Mouse (Mus musculus) neural tube, embryonic 15.5 days (tissue): ENCODE measurements around the gene Galc. TPM values are rescaled to one million over a fixed set of nuclear protein-coding genes. Genes with fewer than 3 reads are reported as not detected.
"Not testable (repeated sequence)": the region's sequence is repeated elsewhere in the genome, so short reads cannot be mapped to it uniquely, and the experiment has no call there.

Experiments used
- ATAC-seq: fragments of 200-750 bp; cut with Nextera tagmentation; 2 replicates; pipeline ENCODE4 v1.8.0; 2017; ENCODE audit warnings: mild to moderate bottlenecking, moderate TSS enrichment, moderate library complexity; ENCODE audit not compliant: low FRiP score
- H3K27ac ChIP-seq: fragments of 300-500 bp; sonication (generic); replicated peaks from 2 replicates; pipeline ENCODE4 v1.5.1; 2015; ENCODE audit warnings: mild to moderate bottlenecking, inconsistent platforms
- H3K27me3 ChIP-seq: fragments of 300-500 bp; sonication (generic); replicated peaks from 2 replicates; pipeline ENCODE4 v1.6.1; 2015; ENCODE audit warnings: inconsistent platforms
- H3K36me3 ChIP-seq: fragments of 300-500 bp; sonication (generic); 2 replicates; pipeline ENCODE4 v1.6.1; 2015; ENCODE audit warnings: inconsistent platforms
- H3K4me1 ChIP-seq: fragments of 300-500 bp; sonication (generic); 2 replicates; pipeline ENCODE4 v1.6.1; 2015; ENCODE audit warnings: inconsistent platforms
- H3K4me2 ChIP-seq: fragments of 300-500 bp; sonication (generic); 2 replicates; pipeline ENCODE4 v1.6.1; 2015; ENCODE audit warnings: inconsistent platforms, mild to moderate bottlenecking, moderate library complexity
- H3K4me3 ChIP-seq: fragments of 300-500 bp; sonication (generic); replicated peaks from 2 replicates; pipeline ENCODE4 v1.5.1; 2015; ENCODE audit warnings: mild to moderate bottlenecking, inconsistent platforms
- H3K9ac ChIP-seq: fragments of 300-500 bp; sonication (generic); replicated peaks from 2 replicates; pipeline ENCODE4 v1.6.1; 2015; ENCODE audit warnings: mild to moderate bottlenecking, inconsistent platforms
- H3K9me3 ChIP-seq: fragments of 300-500 bp; sonication (generic); replicated peaks from 2 replicates; pipeline ENCODE4 v1.6.1; 2016; ENCODE audit warnings: inconsistent platforms
- WGBS: fragments of 180-500 bp; shearing (Covaris S2); methylation state at CpG from one replicate; pipeline ENCODE4 v1.1.7; 2015; ENCODE audit warnings: mixed read lengths; 5-methylcytosine and 5-hydroxymethylcytosine counted together
- polyA plus RNA-seq: library from polyadenylated mRNA; unstranded; fragments of >200 nt; fragmentation: Nextera tagmentation; extraction: Ambion mirVana; gene quantifications from 2 replicates; pipeline ENCODE4 v1.2.1, GENCODE M21; 2015

Galc gene
- polyA plus RNA-seq, 1 experiment from 2014 or later, result 10.5 TPM

GRCm38 (mm10) chr12:98249671-98250070, 9.6 kb downstream of the Galc start:
- H3K9me3 ChIP-seq, result no peaks in the 10 kb centered on the region
- WGBS, result 86% methylated on average over 3 of the region's 3 CpGs
- no peaks in the 10 kb centered on the region for H3K27me3 ChIP-seq

GRCm38 (mm10) chr12:98246835-98247234, 12.4 kb downstream of the Galc start:
- Histone ChIP-seq H3K4me1 (no peaks in the 10 kb centered on the region), H3K9me3 (no peaks in the 10 kb centered on the region), H3K9ac (no peak overlapping the region), H3K4me2 (no peak overlapping the region), H3K4me3 (no peak overlapping the region), H3K36me3 (peaks cover 6% of the 10 kb centered on the region; the same call in 1 of the 2 replicates), H3K27ac (no peak overlapping the region), H3K27me3 (no peaks in the 10 kb centered on the region)
- 87% methylated on average over 4 of the region's 4 CpGs for whole genome bisulfite sequencing
- ATAC-seq, result no peak

More at GRCm38 (mm10) chr12:98249671-98250070, 9.6 kb downstream of the Galc start:
- Histone ChIP-seq H3K36me3 (peaks cover 5% of the 10 kb centered on the region; the same call in 1 of the 2 replicates), H3K9ac (no peak overlapping the region), H3K4me3 (no peak overlapping the region), H3K4me1 (no peaks in the 10 kb centered on the region), H3K4me2 (no peak overlapping the region), H3K27ac (no peak overlapping the region)
- no peak for ATAC-seq

- Histone ChIP-seq H3K9ac (no peak overlapping the region), H3K27ac (no peak overlapping the region), H3K4me1 (no peaks in the 10 kb centered on the region), H3K4me2 (no peak overlapping the region), H3K4me3 (no peak overlapping the region), H3K27me3 (no peaks in the 10 kb centered on the region), H3K36me3 (peaks cover 3% of the 10 kb centered on the region; the same call in 1 of the 2 replicates), H3K9me3 (no peaks in the 10 kb centered on the region)
- WGBS, result 96% methylated on average over 5 of the region's 5 CpGs
- no peak for ATAC-seq
Observed at GRCm38 (mm10) chr12:98244865-98245264, 14.4 kb downstream of the Galc start.

- H3K4me3 ChIP-seq, result no peak overlapping the region
- no peak overlapping the region for H3K4me2 ChIP-seq
- no peaks in the 10 kb centered on the region for H3K4me1 ChIP-seq
- H3K27me3 ChIP-seq, result no peaks in the 10 kb centered on the region
- no peak for ATAC-seq
- no peak overlapping the region for H3K9ac ChIP-seq
- peaks cover 3% of the 10 kb centered on the region; the same call in 1 of the 2 replicates for H3K36me3 ChIP-seq
- no peak overlapping the region for H3K27ac ChIP-seq
- 89% methylated on average over 4 of the region's 4 CpGs for WGBS
- H3K9me3 ChIP-seq, result no peaks in the 10 kb centered on the region
Observed at GRCm38 (mm10) chr12:98244161-98244560, 15.1 kb downstream of the Galc start.

- WGBS, result 89% methylated on average over 6 of the region's 6 CpGs
- not testable (repeated sequence) for H3K27ac ChIP-seq, H3K4me3 ChIP-seq, H3K27me3 ChIP-seq, H3K9me3 ChIP-seq, H3K4me1 ChIP-seq, H3K9ac ChIP-seq, ATAC-seq, H3K36me3 ChIP-seq, H3K4me2 ChIP-seq
Observed at GRCm38 (mm10) chr12:98238478-98238877, 20.8 kb downstream of the Galc start.

GRCm38 (mm10) chr12:98227037-98227436, 32.2 kb downstream of the Galc start:
- no peak for ATAC-seq
- WGBS, result 93% methylated on average over 2 of the region's 2 CpGs
- H3K9me3 ChIP-seq, result no peaks in the 10 kb centered on the region
- no peak overlapping the region for H3K4me3 ChIP-seq
- no peak overlapping the region for H3K9ac ChIP-seq
- no peaks in the 10 kb centered on the region for H3K4me1 ChIP-seq
- H3K27ac ChIP-seq, result no peak overlapping the region
- H3K27me3 ChIP-seq, result no peaks in the 10 kb centered on the region
- H3K36me3 ChIP-seq, result peaks cover 6% of the 10 kb centered on the region
- H3K4me2 ChIP-seq, result no peak overlapping the region

- ATAC-seq, result no peak
- H3K9me3 ChIP-seq, result no peaks in the 10 kb centered on the region
- no peak overlapping the region for H3K27ac ChIP-seq
- no peak overlapping the region for H3K4me2 ChIP-seq
- H3K27me3 ChIP-seq, result no peaks in the 10 kb centered on the region
- H3K36me3 ChIP-seq, result peaks cover 4% of the 10 kb centered on the region
- H3K4me3 ChIP-seq, result no peak overlapping the region
- no peak overlapping the region for H3K9ac ChIP-seq
- WGBS, result 93% methylated on average over 5 of the region's 5 CpGs
- H3K4me1 ChIP-seq, result no peaks in the 10 kb centered on the region
Observed at GRCm38 (mm10) chr12:98223286-98223685, 36.0 kb downstream of the Galc start.

GRCm38 (mm10) chr12:98216432-98216831, 42.8 kb downstream of the Galc start:
- no peaks in the 10 kb centered on the region for H3K9me3 ChIP-seq
- H3K4me2 ChIP-seq, result peak overlapping the region; percentile 20; the same call in 1 of the 2 replicates
- ATAC-seq, result peak; percentile 47; the same call in 1 of the 2 replicates
- 63% methylated on average over 11 of the region's 11 CpGs for WGBS
- H3K9ac ChIP-seq, result no peak overlapping the region
- H3K27ac ChIP-seq, result no peak overlapping the region
- no peak overlapping the region for H3K4me3 ChIP-seq
- H3K36me3 ChIP-seq, result no peaks in the 10 kb centered on the region
- peaks cover 6% of the 10 kb centered on the region; the same call in 1 of the 2 replicates for H3K4me1 ChIP-seq
- no peaks in the 10 kb centered on the region for H3K27me3 ChIP-seq

- Histone ChIP-seq H3K4me3 (no peak overlapping the region), H3K36me3 (no peaks in the 10 kb centered on the region; the same call in 1 of the 2 replicates), H3K27ac (no peak overlapping the region), H3K27me3 (no peaks in the 10 kb centered on the region), H3K4me1 (peaks cover 6% of the 10 kb centered on the region; the same call in 1 of the 2 replicates), H3K4me2 (no peak overlapping the region), H3K9me3 (no peaks in the 10 kb centered on the region), H3K9ac (no peak overlapping the region)
- ATAC-seq, result no peak
- 76% methylated on average over 6 of the region's 6 CpGs for WGBS
Observed at GRCm38 (mm10) chr12:98215512-98215911, 43.7 kb downstream of the Galc start.

GRCm38 (mm10) chr12:98214191-98214590, 45.1 kb downstream of the Galc start:
- Histone ChIP-seq H3K4me1 (peaks cover 6% of the 10 kb centered on the region; the same call in 1 of the 2 replicates), H3K36me3 (no peaks in the 10 kb centered on the region; the same call in 1 of the 2 replicates), H3K9ac (no peak overlapping the region), H3K9me3 (no peaks in the 10 kb centered on the region), H3K4me2 (no peak overlapping the region), H3K4me3 (no peak overlapping the region), H3K27me3 (no peaks in the 10 kb centered on the region), H3K27ac (no peak overlapping the region)
- WGBS, result 79% methylated on average over 14 of the region's 14 CpGs
- ATAC-seq, result no peak

- H3K4me2 ChIP-seq, result no peak overlapping the region
- H3K9ac ChIP-seq, result no peak overlapping the region
- H3K27me3 ChIP-seq, result no peaks in the 10 kb centered on the region
- peaks cover 6% of the 10 kb centered on the region; the same call in 1 of the 2 replicates for H3K4me1 ChIP-seq
- WGBS, result 92% methylated on average over 7 of the region's 7 CpGs
- no peak overlapping the region for H3K27ac ChIP-seq
- no peak overlapping the region for H3K4me3 ChIP-seq
- no peak for ATAC-seq
- H3K9me3 ChIP-seq, result no peaks in the 10 kb centered on the region
- peaks cover 3% of the 10 kb centered on the region; the same call in 1 of the 2 replicates for H3K36me3 ChIP-seq
Observed at GRCm38 (mm10) chr12:98213791-98214190, 45.5 kb downstream of the Galc start.

GRCm38 (mm10) chr12:98213332-98213731, 45.9 kb downstream of the Galc start:
- ATAC-seq, result no peak
- Histone ChIP-seq H3K4me3 (no peak overlapping the region), H3K4me2 (no peak overlapping the region), H3K27ac (no peak overlapping the region), H3K36me3 (peaks cover 3% of the 10 kb centered on the region; the same call in 1 of the 2 replicates), H3K9ac (no peak overlapping the region), H3K9me3 (no peaks in the 10 kb centered on the region), H3K27me3 (no peaks in the 10 kb centered on the region), H3K4me1 (peaks cover 6% of the 10 kb centered on the region; the same call in 1 of the 2 replicates)
- 93% methylated on average over 7 of the region's 7 CpGs for WGBS
